Mouse (Mus musculus): ENCODE data around the gene Olfm1. TPM values are rescaled to one million over a fixed set of nuclear protein-coding genes. Genes with fewer than 3 reads are reported as not detected.

Gene Olfm1
- polyA plus RNA-seq, 1 experiment = 57.5 TPM

GRCm38 (mm10) chr2:28195726-28196125, 2.9 kb downstream of the Olfm1 start:
- no peak overlapping the region for H3K4me2 ChIP-seq (ENCODE audit: low read depth)
- H3K27me3 ChIP-seq (ENCODE audit: control insufficient read depth, insufficient read depth, insufficient read length) = peaks cover 89% of the 10 kb centered on the region
- H3K36me3 ChIP-seq (ENCODE audit: control insufficient read depth, insufficient read depth) = no peaks in the 10 kb centered on the region
- TF ChIP-seq TCF3 (IDR thresholded peaks at IDR 0.05; ENCODE audit: insufficient read length, low read depth) = peak; percentile 20
- no peak for TF ChIP-seq MAX (IDR thresholded peaks at IDR 0.05; ENCODE audit: low read depth)
- peak in 1 of 3 experiments; percentile 14 for TF ChIP-seq MYOG (IDR thresholded peaks at IDR 0.05; ENCODE audit: control insufficient read depth in 1 of 3, insufficient read depth in 1 of 3, insufficient read length in 2 of 3, low read depth in 2 of 3)
- peak in 2 of 3 experiments; percentile 14 to 43 for TF ChIP-seq MYOD1 (IDR thresholded peaks at IDR 0.05; ENCODE audit: control insufficient read depth in 1 of 3, insufficient read length in 2 of 3, low read depth in 2 of 3)
- TF ChIP-seq SRF (IDR thresholded peaks at IDR 0.05; ENCODE audit: control insufficient read depth, insufficient read length, low read depth) = no peak
- H3K79me2 ChIP-seq (ENCODE audit: control insufficient read depth, insufficient read depth) = no peaks in the 10 kb centered on the region
- H3K4me3 ChIP-seq = no peak overlapping the region
- no peak overlapping the region for H3ac ChIP-seq (ENCODE audit: control insufficient read depth, insufficient read length)

GRCm38 (mm10) chr2:28201441-28201841, 8.6 kb downstream of the Olfm1 start:
- Histone ChIP-seq H3K27me3 (ENCODE audit: control insufficient read depth, insufficient read depth, insufficient read length) (peaks cover 50% of the 10 kb centered on the region), H3ac (ENCODE audit: control insufficient read depth, insufficient read length) (no peak overlapping the region), H3K79me2 (ENCODE audit: control insufficient read depth, insufficient read depth) (peaks cover 5% of the 10 kb centered on the region), H3K4me3 (no peak overlapping the region), H3K36me3 (ENCODE audit: control insufficient read depth, insufficient read depth) (no peaks in the 10 kb centered on the region), H3K4me2 (ENCODE audit: low read depth) (no peak overlapping the region)
- TF ChIP-seq SRF (IDR thresholded peaks at IDR 0.05; ENCODE audit: control insufficient read depth, insufficient read length, low read depth) (no peak), POLR2A (IDR thresholded peaks at IDR 0.05; ENCODE audit: insufficient read length, low read depth) (no peak), MYOD1 (IDR thresholded peaks at IDR 0.05; ENCODE audit: control insufficient read depth in 1 of 3, insufficient read length in 2 of 3, low read depth in 2 of 3) (no peak), POLR2AphosphoS2 (IDR thresholded peaks at IDR 0.05; ENCODE audit: insufficient read length, low read depth) (no peak), CEBPB (IDR thresholded peaks at IDR 0.05; ENCODE audit: insufficient read depth, poor library complexity, severe bottlenecking) (no peak), USF1 (IDR thresholded peaks at IDR 0.05; ENCODE audit: low read depth) (no peak), REST (IDR thresholded peaks at IDR 0.05; ENCODE audit: insufficient read depth, insufficient read length) (no peak), TCF3 (IDR thresholded peaks at IDR 0.05; ENCODE audit: insufficient read length, low read depth) (no peak), E2F4 (IDR thresholded peaks at IDR 0.05; ENCODE audit: insufficient read depth) (no peak), TCF12 (IDR thresholded peaks at IDR 0.05; ENCODE audit: insufficient read depth, poor library complexity, severe bottlenecking) (no peak), MYOG (IDR thresholded peaks at IDR 0.05; ENCODE audit: control insufficient read depth in 1 of 3, insufficient read depth in 1 of 3, insufficient read length in 2 of 3, low read depth in 2 of 3) (no peak), MAX (IDR thresholded peaks at IDR 0.05; ENCODE audit: low read depth) (no peak)

GRCm38 (mm10) chr2:28204167-28204566, 11.4 kb downstream of the Olfm1 start:
- peak overlapping the region; percentile 85 for H3K4me2 ChIP-seq (ENCODE audit: low read depth)
- H3K36me3 ChIP-seq (ENCODE audit: control insufficient read depth, insufficient read depth) = no peaks in the 10 kb centered on the region
- H3K27me3 ChIP-seq (ENCODE audit: control insufficient read depth, insufficient read depth, insufficient read length) = peaks cover 23% of the 10 kb centered on the region
- H3K79me2 ChIP-seq (ENCODE audit: control insufficient read depth, insufficient read depth) = peaks cover 16% of the 10 kb centered on the region
- H3ac ChIP-seq (ENCODE audit: control insufficient read depth, insufficient read length) = no peak overlapping the region
- no peak overlapping the region for H3K4me3 ChIP-seq
- no peak for TF ChIP-seq SRF (IDR thresholded peaks at IDR 0.05; ENCODE audit: control insufficient read depth, insufficient read length, low read depth)
- no peak for TF ChIP-seq MAX (IDR thresholded peaks at IDR 0.05; ENCODE audit: low read depth)
- TF ChIP-seq MYOD1 (IDR thresholded peaks at IDR 0.05; ENCODE audit: control insufficient read depth in 1 of 3, insufficient read length in 2 of 3, low read depth in 2 of 3) = no peak

- Histone ChIP-seq H3K27me3 (ENCODE audit: control insufficient read depth, insufficient read depth, insufficient read length) (peaks cover 19% of the 10 kb centered on the region), H3K36me3 (ENCODE audit: control insufficient read depth, insufficient read depth) (no peaks in the 10 kb centered on the region)
- TF ChIP-seq CEBPB (IDR thresholded peaks at IDR 0.05; ENCODE audit: insufficient read depth, poor library complexity, severe bottlenecking) = no peak
- TF ChIP-seq POLR2A (IDR thresholded peaks at IDR 0.05; ENCODE audit: insufficient read length, low read depth) = no peak
- TF ChIP-seq TCF3 (IDR thresholded peaks at IDR 0.05; ENCODE audit: insufficient read length, low read depth) = no peak
- TF ChIP-seq POLR2AphosphoS2 (IDR thresholded peaks at IDR 0.05; ENCODE audit: insufficient read length, low read depth) = no peak
- no peak for TF ChIP-seq MYOD1 (IDR thresholded peaks at IDR 0.05; ENCODE audit: control insufficient read depth in 1 of 3, insufficient read length in 2 of 3, low read depth in 2 of 3)
- TF ChIP-seq REST (IDR thresholded peaks at IDR 0.05; ENCODE audit: insufficient read depth, insufficient read length) = no peak
- no peak for TF ChIP-seq TCF12 (IDR thresholded peaks at IDR 0.05; ENCODE audit: insufficient read depth, poor library complexity, severe bottlenecking)
- TF ChIP-seq SRF (IDR thresholded peaks at IDR 0.05; ENCODE audit: control insufficient read depth, insufficient read length, low read depth) = no peak
- TF ChIP-seq MAX (IDR thresholded peaks at IDR 0.05; ENCODE audit: low read depth) = no peak
- no peak for TF ChIP-seq E2F4 (IDR thresholded peaks at IDR 0.05; ENCODE audit: insufficient read depth)
- TF ChIP-seq MYOG (IDR thresholded peaks at IDR 0.05; ENCODE audit: control insufficient read depth in 1 of 3, insufficient read depth in 1 of 3, insufficient read length in 2 of 3, low read depth in 2 of 3) = no peak
- TF ChIP-seq USF1 (IDR thresholded peaks at IDR 0.05; ENCODE audit: low read depth) = no peak
Observed at GRCm38 (mm10) chr2:28204677-28205466, 12.1 kb downstream of the Olfm1 start.

GRCm38 (mm10) chr2:28205467-28205805, 12.6 kb downstream of the Olfm1 start:
- peak overlapping the region; percentile 92 for H3ac ChIP-seq (ENCODE audit: control insufficient read depth, insufficient read length)
- H3K79me2 ChIP-seq (ENCODE audit: control insufficient read depth, insufficient read depth) = peaks cover 16% of the 10 kb centered on the region
- H3K27me3 ChIP-seq (ENCODE audit: control insufficient read depth, insufficient read depth, insufficient read length) = peaks cover 13% of the 10 kb centered on the region
- peak overlapping the region; percentile 85 for H3K4me2 ChIP-seq (ENCODE audit: low read depth)
- no peaks in the 10 kb centered on the region for H3K36me3 ChIP-seq (ENCODE audit: control insufficient read depth, insufficient read depth)
- TF ChIP-seq E2F4 (IDR thresholded peaks at IDR 0.05; ENCODE audit: insufficient read depth) (no peak), CEBPB (IDR thresholded peaks at IDR 0.05; ENCODE audit: insufficient read depth, poor library complexity, severe bottlenecking) (no peak), MAX (IDR thresholded peaks at IDR 0.05; ENCODE audit: low read depth) (no peak), TCF3 (IDR thresholded peaks at IDR 0.05; ENCODE audit: insufficient read length, low read depth) (no peak), TCF12 (IDR thresholded peaks at IDR 0.05; ENCODE audit: insufficient read depth, poor library complexity, severe bottlenecking) (no peak), MYOG (IDR thresholded peaks at IDR 0.05; ENCODE audit: control insufficient read depth in 1 of 3, insufficient read depth in 1 of 3, insufficient read length in 2 of 3, low read depth in 2 of 3) (no peak), POLR2AphosphoS2 (IDR thresholded peaks at IDR 0.05; ENCODE audit: insufficient read length, low read depth) (peak; percentile 52), SRF (IDR thresholded peaks at IDR 0.05; ENCODE audit: control insufficient read depth, insufficient read length, low read depth) (no peak), REST (IDR thresholded peaks at IDR 0.05; ENCODE audit: insufficient read depth, insufficient read length) (peak; percentile 41), POLR2A (IDR thresholded peaks at IDR 0.05; ENCODE audit: insufficient read length, low read depth) (peak; percentile 85), MYOD1 (IDR thresholded peaks at IDR 0.05; ENCODE audit: control insufficient read depth in 1 of 3, insufficient read length in 2 of 3, low read depth in 2 of 3) (peak in 1 of 3 experiments; percentile 18), USF1 (IDR thresholded peaks at IDR 0.05; ENCODE audit: low read depth) (no peak)
- H3K4me3 ChIP-seq = peak overlapping the region; percentile 36

More at GRCm38 (mm10) chr2:28204677-28205466, 12.1 kb downstream of the Olfm1 start:
- peak overlapping the region; percentile 85 for H3K4me2 ChIP-seq (ENCODE audit: low read depth)
- H3K4me3 ChIP-seq = peak overlapping the region; percentile 36
- peak overlapping the region; percentile 92 for H3ac ChIP-seq (ENCODE audit: control insufficient read depth, insufficient read length)
- H3K79me2 ChIP-seq (ENCODE audit: control insufficient read depth, insufficient read depth) = peaks cover 16% of the 10 kb centered on the region
